Mouse (Mus musculus) MEL (cell line): Measurements from ENCODE around the gene Frrs1l. TPM values are rescaled to one million over a fixed set of nuclear protein-coding genes. Genes with fewer than 3 reads are reported as not detected.

Experiments used
- DNase-seq: peaks from one replicate; pipeline ENCODE4 v3.0.0; 2011; ENCODE audit warnings: low read depth, low spot score
- H3K27ac ChIP-seq: 2 replicates; pipeline ENCODE4 v1.5.1; 2012; ENCODE audit warnings: low read depth, mild to moderate bottlenecking, control low read depth, low read length, moderate library complexity; ENCODE audit not compliant: control insufficient read depth
- H3K27me3 ChIP-seq, 2 experiments: fragments of 150-350 bp in 1 of 2; sonication (generic) in 1 of 2; 2 replicates each; pipeline ENCODE4 v1.6.1; 2012; ENCODE audit warnings: low read length in 2 of 2, mild to moderate bottlenecking in 2 of 2, improper control_type of control experiment in 1 of 2, moderate library complexity in 1 of 2; ENCODE audit not compliant: insufficient read depth in 2 of 2, control insufficient read depth in 1 of 2
- H3K36me3 ChIP-seq, 2 experiments: 2 replicates each; pipeline ENCODE4 v1.6.1; 2012 to 2014; ENCODE audit warnings: low read length in 2 of 2, improper control_type of control experiment in 1 of 2, inconsistent platforms in 1 of 2, mild to moderate bottlenecking in 1 of 2; ENCODE audit not compliant: insufficient read depth in 2 of 2, control insufficient read depth in 1 of 2
- H3K4me1 ChIP-seq, 2 experiments: fragments of 150-350 bp in 1 of 2; sonication (generic) in 1 of 2; 2 replicates each; pipeline ENCODE4 v1.6.1; 2012; ENCODE audit warnings: low read length in 2 of 2, improper control_type of control experiment in 1 of 2, mild to moderate bottlenecking in 1 of 2; ENCODE audit not compliant: insufficient read depth in 2 of 2, control insufficient read depth in 1 of 2
- H3K4me3 ChIP-seq, 2 experiments: fragments of 150-350 bp in 1 of 2; sonication (generic) in 1 of 2; 2 replicates each; pipeline ENCODE4 v1.5.1; 2012; ENCODE audit warnings: low read depth in 2 of 2, low read length in 2 of 2, mild to moderate bottlenecking in 2 of 2, moderate library complexity in 2 of 2, control low read depth in 1 of 2, improper control_type of control experiment in 1 of 2; ENCODE audit not compliant: control insufficient read depth in 1 of 2, insufficient read depth in 1 of 2
- H3K79me2 ChIP-seq: 2 replicates; pipeline ENCODE4 v1.6.1; 2012; ENCODE audit warnings: mild to moderate bottlenecking, low read length, moderate library complexity; ENCODE audit not compliant: control insufficient read depth, poor library complexity, insufficient read depth
- H3K9ac ChIP-seq: 2 replicates; pipeline ENCODE4 v1.6.1; 2012; ENCODE audit warnings: low read depth, mild to moderate bottlenecking, control low read depth, low read length, moderate library complexity; ENCODE audit not compliant: control insufficient read depth, poor library complexity, severe bottlenecking
- H3K9me3 ChIP-seq: fragments of 150-350 bp; sonication (generic); replicated peaks from 2 replicates; pipeline ENCODE4 v1.6.1; 2012; ENCODE audit warnings: mild to moderate bottlenecking, low read length, improper control_type of control experiment, moderate library complexity; ENCODE audit not compliant: insufficient read depth
- CHD2 ChIP-seq: IDR thresholded peaks from 2 replicates; pipeline ENCODE4 v1.6.1; 2011; ENCODE audit warnings: low read length, improper control_type of control experiment
- E2F4 ChIP-seq: IDR thresholded peaks from 2 replicates; pipeline ENCODE4 v1.6.1; 2011; ENCODE audit warnings: low read depth, low read length, improper control_type of control experiment, borderline replicate concordance
- ELF1 ChIP-seq: IDR thresholded peaks from 2 replicates; pipeline ENCODE4 v1.6.1; 2014; ENCODE audit warnings: low read depth, mild to moderate bottlenecking, inconsistent platforms, low read length, improper control_type of control experiment, moderate library complexity
- GATA1 ChIP-seq: IDR thresholded peaks from 2 replicates; pipeline ENCODE4 v1.6.1; 2011; ENCODE audit warnings: low read depth, low read length, improper control_type of control experiment
- HCFC1 ChIP-seq: IDR thresholded peaks from 2 replicates; pipeline ENCODE4 v1.6.1; 2012; ENCODE audit warnings: low read depth, mild to moderate bottlenecking, inconsistent platforms, low read length, improper control_type of control experiment, moderate library complexity
- KAT2A ChIP-seq: conservative IDR thresholded peaks from 2 replicates; pipeline ENCODE4 v1.6.1; 2012; ENCODE audit warnings: low read depth, low read length, improper control_type of control experiment, inconsistent platforms
- MAFK ChIP-seq: IDR thresholded peaks from 2 replicates; pipeline ENCODE4 v1.6.1; 2011; ENCODE audit warnings: low read depth, mild to moderate bottlenecking, low read length, improper control_type of control experiment, borderline replicate concordance
- MYB ChIP-seq: IDR thresholded peaks from 2 replicates; pipeline ENCODE4 v1.6.1; 2011; ENCODE audit warnings: mild to moderate bottlenecking, low read depth, low read length, improper control_type of control experiment
- POLR2AphosphoS2 ChIP-seq: IDR thresholded peaks from 2 replicates; pipeline ENCODE4 v1.6.1; 2011; ENCODE audit warnings: low read length, improper control_type of control experiment
- POLR2AphosphoS5 ChIP-seq: IDR thresholded peaks from 2 replicates; pipeline ENCODE4 v1.6.1; 2012; ENCODE audit warnings: low read depth, borderline replicate concordance, mild to moderate bottlenecking, inconsistent platforms, low read length, moderate library complexity, mixed read lengths
- SIN3A ChIP-seq: IDR thresholded peaks from 2 replicates; pipeline ENCODE4 v1.6.1; 2012; ENCODE audit warnings: low read length, improper control_type of control experiment, inconsistent platforms
- SMC3 ChIP-seq: IDR thresholded peaks from 2 replicates; pipeline ENCODE4 v1.6.1; 2011; ENCODE audit warnings: low read depth, low read length, improper control_type of control experiment
- TAL1 ChIP-seq: IDR thresholded peaks from 2 replicates; pipeline ENCODE4 v1.6.1; 2012; ENCODE audit warnings: mild to moderate bottlenecking, inconsistent platforms, low read length, moderate library complexity, mixed read lengths
- TCF12 ChIP-seq: IDR thresholded peaks from 2 replicates; pipeline ENCODE4 v1.6.1; 2014; ENCODE audit warnings: low read depth, mild to moderate bottlenecking, inconsistent platforms, low read length, improper control_type of control experiment, moderate library complexity
- USF2 ChIP-seq, 2 experiments: IDR thresholded peaks; 2 replicates each; pipeline ENCODE4 v1.6.1; 2011 to 2012; ENCODE audit warnings: improper control_type of control experiment in 2 of 2, low read length in 2 of 2, borderline replicate concordance in 1 of 2, inconsistent platforms in 1 of 2, low read depth in 1 of 2, mild to moderate bottlenecking in 1 of 2; ENCODE audit not compliant: insufficient read depth in 1 of 2
- ZKSCAN1 ChIP-seq: IDR thresholded peaks from 2 replicates; pipeline ENCODE4 v1.6.1; 2012; ENCODE audit warnings: low read depth, mild to moderate bottlenecking, inconsistent platforms, low read length, improper control_type of control experiment, moderate library complexity
- ZMIZ1 ChIP-seq: IDR thresholded peaks from 2 replicates; pipeline ENCODE4 v1.6.1; 2012; ENCODE audit warnings: low read depth, mild to moderate bottlenecking, inconsistent platforms, low read length, improper control_type of control experiment, moderate library complexity
- polyA plus RNA-seq, 2 experiments: library from polyadenylated mRNA; stranded (reverse) in 1 of 2; unstranded in 1 of 2; fragments of >175 nt in 1 of 2; fragments of >200 nt in 1 of 2; gene quantifications; 2 replicates each; pipeline versions ENCODE4 v1.2.1 to v1.2.4; 2012; ENCODE audit warnings: low replicate concordance in 2 of 2, low read depth in 1 of 2; ENCODE audit not compliant: insufficient read length in 2 of 2, insufficient read depth in 1 of 2, missing spikeins in 1 of 2
- total RNA-seq: library from RNA; depleted of rRNA; stranded (reverse); fragments of 300-350 nt; gene quantifications from 2 replicates; pipeline ENCODE4 v1.2.3, GENCODE M21; 2012

The Frrs1l gene
- total and polyA plus RNA-seq, 3 experiments = not detected

DNA sequence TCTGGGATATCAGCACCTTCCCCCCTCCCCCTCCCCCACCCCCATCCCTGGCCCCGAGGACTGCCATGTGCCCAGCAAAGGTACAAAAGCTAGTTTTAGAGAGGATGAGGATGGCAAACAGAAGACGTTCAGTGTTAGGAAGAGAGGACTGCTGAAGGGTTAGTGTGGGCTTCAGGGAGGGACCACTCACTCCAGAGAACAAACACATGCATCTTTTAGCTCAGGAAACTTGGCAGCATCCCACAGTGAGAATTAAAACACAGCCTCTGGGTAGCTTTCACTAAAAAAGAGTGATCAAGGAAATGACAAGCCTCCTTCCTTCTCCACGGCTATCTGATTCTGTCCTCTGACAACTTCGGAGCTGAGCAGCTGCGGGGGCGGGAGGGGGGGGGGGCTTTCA lies 20.7 kb upstream of the Frrs1l start:
- Histone ChIP-seq H3K4me3 (no peak overlapping the region), H3K4me1 (no peaks in the 10 kb centered on the region), H3K9ac (no peak overlapping the region), H3K79me2 (no peaks in the 10 kb centered on the region), H3K9me3 (no peaks in the 10 kb centered on the region), H3K36me3 (no peaks in the 10 kb centered on the region), H3K27ac (no peak overlapping the region), H3K27me3 (peaks cover 2 to 3% of the 10 kb centered on the region in 2 experiments; a peak in 2 of 4 replicates)
- TF ChIP-seq MYB (no peak), CHD2 (no peak), ZKSCAN1 (no peak), E2F4 (no peak), SMC3 (no peak), HCFC1 (no peak)
- DNase-seq = no peak

DNA sequence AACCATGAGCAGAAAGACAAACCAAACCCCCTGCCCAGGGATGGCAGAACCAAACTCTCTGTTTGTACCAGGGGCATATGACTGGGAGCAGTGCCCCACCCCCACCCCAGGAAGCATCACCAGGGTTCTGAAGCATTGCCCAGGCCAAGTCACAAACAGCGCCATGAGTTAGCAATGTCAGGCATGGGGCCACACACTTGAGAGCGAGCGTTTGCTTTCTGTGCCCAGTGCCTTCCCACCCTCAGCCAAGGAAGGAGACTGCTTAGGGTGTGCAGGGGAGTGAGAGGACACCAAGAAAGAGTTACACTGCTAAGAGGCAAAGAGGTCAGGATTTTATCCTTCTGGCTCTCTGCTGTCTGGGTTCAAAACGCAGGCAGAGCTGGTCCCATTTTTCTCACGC lies 20.2 kb upstream of the Frrs1l start:
- Histone ChIP-seq H3K36me3 (no peaks in the 10 kb centered on the region), H3K4me1 (no peaks in the 10 kb centered on the region), H3K4me3 (no peak overlapping the region), H3K27me3 (peaks cover 2% of the 10 kb centered on the region in 2 experiments; a peak in 2 of 4 replicates), H3K79me2 (no peaks in the 10 kb centered on the region), H3K9ac (no peak overlapping the region), H3K27ac (no peak overlapping the region), H3K9me3 (no peaks in the 10 kb centered on the region)
- DNase-seq = no peak
- TF ChIP-seq TCF12 = no peak
- TF ChIP-seq TAL1 = no peak
- TF ChIP-seq ELF1 = no peak
- TF ChIP-seq SMC3 = no peak
- TF ChIP-seq MAFK = no peak
- TF ChIP-seq USF2 (IDR thresholded peaks at IDR 0.05; ENCODE audit: borderline replicate concordance in 1 of 2, insufficient read depth in 1 of 2, low read depth in 1 of 2, low read length in 2 of 2) = no peak
- no peak for TF ChIP-seq POLR2AphosphoS2
- no peak for TF ChIP-seq GATA1

DNA sequence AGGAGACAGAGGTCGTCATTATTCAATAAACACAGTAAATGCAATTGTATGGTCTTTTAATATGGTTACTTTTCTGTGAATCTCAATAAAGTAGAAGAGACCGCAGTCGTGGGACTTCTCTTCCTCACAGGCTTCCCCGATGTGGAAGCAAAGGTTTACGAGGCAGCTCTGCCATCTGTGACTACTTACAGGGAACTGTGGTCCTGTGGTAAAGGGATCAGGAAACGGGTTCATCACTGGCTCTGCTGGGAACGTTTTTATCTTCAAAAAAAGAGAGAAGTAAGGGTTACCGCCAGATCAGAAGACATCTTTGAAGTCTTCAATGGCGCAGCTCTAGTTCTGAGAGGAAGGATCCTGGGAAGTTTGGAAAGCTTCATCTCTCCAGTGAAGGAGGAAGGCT lies 17.5 kb upstream of the Frrs1l start:
- Histone ChIP-seq H3K4me1 (no peaks in the 10 kb centered on the region), H3K36me3 (no peaks in the 10 kb centered on the region), H3K9me3 (no peaks in the 10 kb centered on the region), H3K9ac (no peak overlapping the region), H3K27me3 (no peaks in the 10 kb centered on the region), H3K79me2 (no peaks in the 10 kb centered on the region), H3K27ac (no peak overlapping the region)
- DNase-seq = no peak
- TF ChIP-seq POLR2AphosphoS5 = no peak
- no peak for TF ChIP-seq SIN3A
- no peak for TF ChIP-seq KAT2A
- TF ChIP-seq ZMIZ1 = no peak
- TF ChIP-seq TCF12 = no peak
- TF ChIP-seq, all 39 proteins: peak for 0
- H3K4me3 ChIP-seq = no peak overlapping the region
